8 mouse cellular contexts compared by ENCODE assay signal in the genomic region with DNA sequence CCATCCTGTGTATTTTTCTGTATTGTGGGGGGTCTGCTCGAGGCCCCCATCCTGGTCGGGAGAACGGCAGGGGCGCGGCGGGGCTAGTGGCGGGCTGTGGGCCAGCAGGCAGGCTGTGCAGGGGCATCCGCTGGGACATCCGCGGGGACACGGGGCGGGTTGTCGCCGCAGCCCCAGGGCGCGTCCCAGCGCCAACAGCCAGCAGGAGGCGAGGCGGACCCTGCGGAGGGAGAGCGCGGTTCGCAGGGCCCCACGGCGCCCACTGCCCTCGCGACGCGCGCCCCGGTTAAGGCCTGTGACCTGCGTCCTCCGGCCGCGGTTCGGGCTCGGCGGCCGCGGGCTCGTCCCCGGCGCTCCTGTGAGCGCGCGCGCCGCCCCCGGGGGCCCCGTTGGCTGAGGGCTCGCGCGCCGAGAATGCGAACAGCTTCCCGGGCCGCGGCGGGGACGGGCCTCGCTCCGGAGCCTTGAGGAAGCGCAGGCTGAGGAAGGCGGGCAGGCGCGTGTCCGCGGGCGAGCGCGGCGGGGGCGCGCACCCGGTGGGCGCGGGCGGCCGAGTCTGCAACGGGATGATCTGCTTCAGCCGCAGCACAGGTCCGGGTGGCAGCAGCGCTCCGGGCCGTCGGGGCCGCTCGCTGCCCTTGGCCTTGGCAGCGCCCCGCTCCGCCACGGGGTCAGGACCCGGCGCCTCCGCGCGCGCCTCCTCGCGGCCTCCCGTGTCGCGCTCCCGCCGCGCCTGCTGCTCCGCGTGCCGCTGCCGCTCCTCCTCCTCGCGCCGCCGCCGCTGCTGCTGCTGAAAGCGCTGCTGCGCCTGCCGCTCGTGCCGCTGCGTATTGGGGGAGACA. TPM values are rescaled to one million over a fixed set of nuclear protein-coding genes. Genes with fewer than 3 reads are reported as not detected.
DNase-seq lines count a peak whose midpoint lies in the region; ATAC-seq and TF ChIP-seq lines count a peak whose summit lies in the region.

No protein-coding gene starts in this region.

- H3K36me3 ChIP-seq in heart, embryonic 12.5 days, result peaks cover 51% of the 10 kb centered on the region
- peaks cover 65% of the 10 kb centered on the region for H3K36me3 ChIP-seq in kidney, embryonic 15.5 days
- peaks cover 29% of the 10 kb centered on the region for H3K36me3 ChIP-seq in liver, embryonic 11.5 days (ENCODE audit: control insufficient read depth, insufficient read depth, low read length)
- peaks cover 49% of the 10 kb centered on the region for H3K36me3 ChIP-seq in stomach, embryonic 14.5 days (ENCODE audit: control insufficient read depth, insufficient read depth, low read length)

- H3K9me3 ChIP-seq in heart, embryonic 12.5 days (replicated peaks), result no peaks in the 10 kb centered on the region
- no peaks in the 10 kb centered on the region for H3K9me3 ChIP-seq in kidney, embryonic 15.5 days (replicated peaks)
- H3K9me3 ChIP-seq in liver, embryonic 11.5 days (ENCODE audit: control insufficient read depth, low read length), result no peaks in the 10 kb centered on the region
- H3K9me3 ChIP-seq in stomach, embryonic 14.5 days (ENCODE audit: control insufficient read depth, low read depth, low read length), result no peaks in the 10 kb centered on the region

- no peak for TF ChIP-seq POLR2A in bone marrow, adult 2 months (IDR thresholded peaks at IDR 0.05; ENCODE audit: borderline replicate concordance, control insufficient read depth, low read depth, low read length)

- H3K4me3 ChIP-seq in bone marrow, adult 2 months (replicated peaks; ENCODE audit: control insufficient read depth, low read depth, low read length), result peak overlapping the region; percentile 69
- H3K4me3 ChIP-seq in heart, embryonic 12.5 days, result peak overlapping the region; percentile 78
- H3K4me3 ChIP-seq in kidney, embryonic 15.5 days (replicated peaks), result peak overlapping the region; percentile 58
- peak overlapping the region; percentile 70 for H3K4me3 ChIP-seq in liver, embryonic 11.5 days (ENCODE audit: low read depth, low read length)
- H3K4me3 ChIP-seq in stomach, embryonic 14.5 days (ENCODE audit: low read depth, low read length), result peak overlapping the region; percentile 57

- peak; percentile 40 for ATAC-seq in erythroblast, adult 5-6 weeks (replicated peaks; ENCODE audit: low FRiP score, poor library complexity, severe bottlenecking)
- peak; percentile 81 for ATAC-seq in heart, embryonic 12.5 days (ENCODE audit: insufficient number of reproducible peaks, low FRiP score)
- ATAC-seq in kidney, embryonic 15.5 days (replicated peaks; ENCODE audit: low FRiP score), result peak; percentile 80
- peak; percentile 81 for ATAC-seq in liver, embryonic 11.5 days (replicated peaks; ENCODE audit: low FRiP score)
- peak; percentile 69 for ATAC-seq in stomach, embryonic 14.5 days (ENCODE audit: insufficient number of reproducible peaks, insufficient read depth, low FRiP score, low read depth)

- H3K9ac ChIP-seq in heart, embryonic 12.5 days, result peak overlapping the region; percentile 86
- peak overlapping the region; percentile 64 for H3K9ac ChIP-seq in kidney, embryonic 15.5 days
- peak overlapping the region; percentile 75 for H3K9ac ChIP-seq in liver, embryonic 11.5 days (ENCODE audit: low read depth, low read length)
- peak overlapping the region; percentile 52 for H3K9ac ChIP-seq in stomach, embryonic 14.5 days (replicated peaks; ENCODE audit: low read depth, low read length)

- peaks cover 38% of the 10 kb centered on the region for H3K27me3 ChIP-seq in heart, embryonic 12.5 days (replicated peaks)
- no peaks in the 10 kb centered on the region for H3K27me3 ChIP-seq in kidney, embryonic 15.5 days
- H3K27me3 ChIP-seq in liver, embryonic 11.5 days (replicated peaks; ENCODE audit: control insufficient read depth, insufficient read depth, low read length), result peaks cover 10% of the 10 kb centered on the region
- H3K27me3 ChIP-seq in stomach, embryonic 14.5 days (ENCODE audit: control insufficient read depth, insufficient read depth, low read length), result no peaks in the 10 kb centered on the region

- WGBS in bone marrow, adult 2 months, result under 1% methylated on average over 117 of the region's 121 CpGs
- WGBS in heart, embryonic 12.5 days, result 1% methylated on average over 117 of the region's 121 CpGs
- WGBS in kidney, embryonic 15.5 days, result under 1% methylated on average over 107 of the region's 121 CpGs
- under 1% methylated on average over 101 of the region's 121 CpGs for whole genome bisulfite sequencing in liver, embryonic 11.5 days
- WGBS in stomach, embryonic 14.5 days, result under 1% methylated on average over 103 of the region's 121 CpGs

- peak; percentile 69 to 74 for DNase-seq in B cell, adult 2 months
- DNase-seq in liver, embryonic 11.5 days (ENCODE audit: low spot score), result peak; percentile 85
- DNase-seq in naive thymus-derived CD4-positive, alpha-beta T cell, adult 2 months (ENCODE audit: low read depth), result peak; percentile 81

- peak overlapping the region; percentile 92 for H3K4me2 ChIP-seq in heart, embryonic 12.5 days
- peak overlapping the region; percentile 92 for H3K4me2 ChIP-seq in kidney, embryonic 15.5 days
- peak overlapping the region; percentile 93 for H3K4me2 ChIP-seq in liver, embryonic 11.5 days
- H3K4me2 ChIP-seq in stomach, embryonic 14.5 days (replicated peaks; ENCODE audit: low read depth, low read length), result peak overlapping the region; percentile 62

- H3K4me1 ChIP-seq in bone marrow, adult 2 months (ENCODE audit: control insufficient read depth, insufficient read depth, low read length), result no peaks in the 10 kb centered on the region
- H3K4me1 ChIP-seq in heart, embryonic 12.5 days (replicated peaks), result peaks cover 16% of the 10 kb centered on the region
- H3K4me1 ChIP-seq in kidney, embryonic 15.5 days, result peaks cover 37% of the 10 kb centered on the region
- peaks cover 16% of the 10 kb centered on the region for H3K4me1 ChIP-seq in liver, embryonic 11.5 days (replicated peaks; ENCODE audit: control insufficient read depth, insufficient read depth, low read length)
- H3K4me1 ChIP-seq in stomach, embryonic 14.5 days (ENCODE audit: control insufficient read depth, insufficient read depth, low read length), result no peaks in the 10 kb centered on the region

- TF ChIP-seq CTCF in bone marrow, adult 2 months (IDR thresholded peaks at IDR 0.05; ENCODE audit: control insufficient read depth, insufficient read depth, low read length), result 0 out of 2 replicates have a peak, but pooled peaks have one; percentile 7

- H3K27ac ChIP-seq in bone marrow, adult 2 months (ENCODE audit: control insufficient read depth, insufficient read depth, low read depth, low read length, poor library complexity), result peak overlapping the region; percentile 79
- peak overlapping the region; percentile 80 for H3K27ac ChIP-seq in heart, embryonic 12.5 days (ENCODE audit: poor library complexity, severe bottlenecking)
- H3K27ac ChIP-seq in kidney, embryonic 15.5 days, result peak overlapping the region; percentile 90
- peak overlapping the region; percentile 73 for H3K27ac ChIP-seq in liver, embryonic 11.5 days (ENCODE audit: low read depth, low read length)
- H3K27ac ChIP-seq in stomach, embryonic 14.5 days (ENCODE audit: low read length), result peak overlapping the region; percentile 79

RNA-seq across cellular contexts. Expression of a gene that starts 7.3 kb away (rescaled TPM):
- polyA plus RNA-seq in bone marrow, adult 2 months (2011; ENCODE audit: insufficient read depth, insufficient read length, low replicate concordance, missing spikeins), result 17.1 and 18.8 TPM in 2 replicates
- 7.7 and 15.0 TPM in 2 replicates for total RNA-seq in erythroblast, adult 5-6 weeks (2015; ENCODE audit: low replicate concordance)
- 5.7 and 7.9 TPM in 2 replicates for total RNA-seq in erythroblast, adult 5-6 weeks (2017; ENCODE audit: low replicate concordance)
- 85.4 and 89.9 TPM in 2 replicates for polyA plus RNA-seq in heart, embryonic 12.5 days (2016; fragmentation: Nextera tagmentation; extraction: Ambion mirVana)
- 98.1 and 106 TPM in 2 replicates for polyA plus RNA-seq in kidney, embryonic 15.5 days (2015; fragmentation: Nextera tagmentation; extraction: Ambion mirVana)
- 94.1 and 98.2 TPM in 2 replicates for polyA plus RNA-seq in liver, embryonic 11.5 days (2014; fragmentation: Nextera tagmentation; extraction: Ambion mirVana)
- polyA plus RNA-seq in stomach, embryonic 14.5 days (2014; fragmentation: Nextera tagmentation; extraction: Ambion mirVana), result 94.8 and 98.9 TPM in 2 replicates

RNA-seq across cellular contexts. Expression of a gene that starts 9.4 kb away (rescaled TPM):
- 2.9 and 6.3 TPM in 2 replicates for polyA plus RNA-seq in bone marrow, adult 2 months (2011; ENCODE audit: insufficient read depth, insufficient read length, low replicate concordance, missing spikeins)
- total RNA-seq in erythroblast, adult 5-6 weeks (2015; ENCODE audit: low replicate concordance), result 0.21 TPM in 1 of 2 replicates, not detected in the other
- total RNA-seq in erythroblast, adult 5-6 weeks (2017; ENCODE audit: low replicate concordance), result 0.14 TPM in 1 of 2 replicates, not detected in the other
- 2.7 and 3.8 TPM in 2 replicates for polyA plus RNA-seq in heart, embryonic 12.5 days (2016; fragmentation: Nextera tagmentation; extraction: Ambion mirVana)
- polyA plus RNA-seq in kidney, embryonic 15.5 days (2015; fragmentation: Nextera tagmentation; extraction: Ambion mirVana), result 1.4 and 2.0 TPM in 2 replicates
- polyA plus RNA-seq in liver, embryonic 11.5 days (2014; fragmentation: Nextera tagmentation; extraction: Ambion mirVana), result 0.60 and 0.96 TPM in 2 replicates
- polyA plus RNA-seq in stomach, embryonic 14.5 days (2014; fragmentation: Nextera tagmentation; extraction: Ambion mirVana), result 2.3 TPM in 2 replicates

RNA-seq across cellular contexts. Expression of a gene that starts 11.6 kb away (rescaled TPM):
- 24.3 and 42.9 TPM in 2 replicates for polyA plus RNA-seq in bone marrow, adult 2 months (2011; ENCODE audit: insufficient read depth, insufficient read length, low replicate concordance, missing spikeins)
- total RNA-seq in erythroblast, adult 5-6 weeks (2015; ENCODE audit: low replicate concordance), result 1.9 and 20.9 TPM in 2 replicates
- 6.0 and 12.1 TPM in 2 replicates for total RNA-seq in erythroblast, adult 5-6 weeks (2017; ENCODE audit: low replicate concordance)
- polyA plus RNA-seq in heart, embryonic 12.5 days (2016; fragmentation: Nextera tagmentation; extraction: Ambion mirVana), result 172 and 175 TPM in 2 replicates
- polyA plus RNA-seq in kidney, embryonic 15.5 days (2015; fragmentation: Nextera tagmentation; extraction: Ambion mirVana), result 178 and 198 TPM in 2 replicates
- polyA plus RNA-seq in liver, embryonic 11.5 days (2014; fragmentation: Nextera tagmentation; extraction: Ambion mirVana), result 215 and 229 TPM in 2 replicates
- 139 and 154 TPM in 2 replicates for polyA plus RNA-seq in stomach, embryonic 14.5 days (2014; fragmentation: Nextera tagmentation; extraction: Ambion mirVana)

RNA-seq across cellular contexts. Expression of a gene that starts 11.6 kb away (rescaled TPM):
- 6.3 and 7.9 TPM in 2 replicates for polyA plus RNA-seq in bone marrow, adult 2 months (2011; ENCODE audit: insufficient read depth, insufficient read length, low replicate concordance, missing spikeins)
- total RNA-seq in erythroblast, adult 5-6 weeks (2015; ENCODE audit: low replicate concordance), result 0.58 and 3.1 TPM in 2 replicates
- total RNA-seq in erythroblast, adult 5-6 weeks (2017; ENCODE audit: low replicate concordance), result 1.7 and 3.9 TPM in 2 replicates
- polyA plus RNA-seq in heart, embryonic 12.5 days (2016; fragmentation: Nextera tagmentation; extraction: Ambion mirVana), result 11.6 and 12.8 TPM in 2 replicates
- 21.3 and 22.9 TPM in 2 replicates for polyA plus RNA-seq in kidney, embryonic 15.5 days (2015; fragmentation: Nextera tagmentation; extraction: Ambion mirVana)
- 9.5 and 10.4 TPM in 2 replicates for polyA plus RNA-seq in liver, embryonic 11.5 days (2014; fragmentation: Nextera tagmentation; extraction: Ambion mirVana)
- 7.1 and 7.2 TPM in 2 replicates for polyA plus RNA-seq in stomach, embryonic 14.5 days (2014; fragmentation: Nextera tagmentation; extraction: Ambion mirVana)

RNA-seq across cellular contexts. Expression of a gene that starts 12.9 kb away (rescaled TPM):
- 3.9 and 9.1 TPM in 2 replicates for polyA plus RNA-seq in bone marrow, adult 2 months (2011; ENCODE audit: insufficient read depth, insufficient read length, low replicate concordance, missing spikeins)
- 0.58 and 0.63 TPM in 2 replicates for total RNA-seq in erythroblast, adult 5-6 weeks (2015; ENCODE audit: low replicate concordance)
- total RNA-seq in erythroblast, adult 5-6 weeks (2017; ENCODE audit: low replicate concordance), result 2.2 and 3.5 TPM in 2 replicates
- 35.4 and 36.7 TPM in 2 replicates for polyA plus RNA-seq in heart, embryonic 12.5 days (2016; fragmentation: Nextera tagmentation; extraction: Ambion mirVana)
- polyA plus RNA-seq in kidney, embryonic 15.5 days (2015; fragmentation: Nextera tagmentation; extraction: Ambion mirVana), result 42.8 and 47.0 TPM in 2 replicates
- polyA plus RNA-seq in liver, embryonic 11.5 days (2014; fragmentation: Nextera tagmentation; extraction: Ambion mirVana), result 20.6 and 21.4 TPM in 2 replicates
- polyA plus RNA-seq in stomach, embryonic 14.5 days (2014; fragmentation: Nextera tagmentation; extraction: Ambion mirVana), result 28.4 and 30.0 TPM in 2 replicates

Comparison
In these comparisons a context has a peak if more than half of its experiments do, and no peak if none do; other contexts are left out.
1. Peak in every context shown above with its lines: DNase-seq, ATAC-seq, H3K4me3 ChIP-seq and H3K27ac ChIP-seq.